Mouse (Mus musculus): ENCODE measurements at regions not wholly inside any gene's neighbourhood (a gene's known extent, or its start where the extent isn't known, plus 50 kb on each side); places are given as distances from the start of the nearest gene placed in this dataset.

GRCm38 (mm10) chr4:64874521-64874920 is 249.5 kb upstream of the Pappa start:
- no peak for TF ChIP-seq CTCF (IDR thresholded peaks at IDR 0.05; ENCODE audit: extremely low read depth, insufficient read depth, low read length)
- TF ChIP-seq POLR2A (IDR thresholded peaks at IDR 0.05; ENCODE audit: extremely low read depth, insufficient read depth, low read length): no peak
